Mouse (Mus musculus) heart, embryonic 15.5 days (tissue): Measurements from ENCODE around the gene Olfr805. TPM values are rescaled to one million over a fixed set of nuclear protein-coding genes. Genes with fewer than 3 reads are reported as not detected.

ENCODE experiments used
- microRNA-seq: library from miRNA; unstranded; fragments of <30 nt; microRNA quantifications from one replicate; pipeline ENCODE4, GENCODE M21; 2016
- polyA plus RNA-seq: library from polyadenylated mRNA; unstranded; fragments of >200 nt; fragmentation: Nextera tagmentation; extraction: Ambion mirVana; gene quantifications from 2 replicates; pipeline ENCODE4 v1.2.1, GENCODE M21; 2015

The Olfr805 gene
- polyA plus RNA-seq, 1 experiment from 2014 or later = not detected

Small RNA genes within 50 kb of the gene (microRNA-seq; reads per million reads assigned to microRNA genes)
- not detected for gene Gm24485

Other genes starting within 250 kb of the Olfr805 start
- not detected in 2 replicates for gene Olfr789, start 244.6 kb downstream of the Olfr805 start, polyA plus RNA-seq
- gene Olfr790, start 230.9 kb downstream of the Olfr805 start, polyA plus RNA-seq = not detected in 2 replicates
- not detected in 2 replicates for gene Olfr791, start 207.6 kb downstream of the Olfr805 start, polyA plus RNA-seq
- not detected in 2 replicates for gene Olfr792, start 190.2 kb downstream of the Olfr805 start, polyA plus RNA-seq
- not detected in 2 replicates for gene Olfr794, start 161.7 kb downstream of the Olfr805 start, polyA plus RNA-seq
- not detected in 2 replicates for gene Olfr796, start 116.8 kb downstream of the Olfr805 start, polyA plus RNA-seq
- not detected in 2 replicates for gene Olfr798, start 101.4 kb downstream of the Olfr805 start, polyA plus RNA-seq
- gene Olfr799, start 91.9 kb downstream of the Olfr805 start, polyA plus RNA-seq = not detected in 2 replicates
- gene Olfr800, start 71.7 kb downstream of the Olfr805 start, polyA plus RNA-seq = not detected in 2 replicates
- gene Olfr801, start 55.5 kb downstream of the Olfr805 start, polyA plus RNA-seq = not detected in 2 replicates
- not detected in 2 replicates for gene Olfr802, start 41.2 kb downstream of the Olfr805 start, polyA plus RNA-seq
- gene Olfr803, start 35.1 kb downstream of the Olfr805 start, polyA plus RNA-seq = not detected in 2 replicates
- not detected in 2 replicates for gene Olfr804, start 26.2 kb downstream of the Olfr805 start, polyA plus RNA-seq
- not detected in 2 replicates for gene Olfr806, start 12.5 kb upstream of the Olfr805 start, polyA plus RNA-seq
- not detected in 2 replicates for gene Olfr807, start 28.4 kb upstream of the Olfr805 start, polyA plus RNA-seq
- not detected in 2 replicates for gene Olfr808, start 36.1 kb upstream of the Olfr805 start, polyA plus RNA-seq
- not detected in 2 replicates for gene Olfr809, start 45.3 kb upstream of the Olfr805 start, polyA plus RNA-seq
- not detected in 2 replicates for gene Olfr810, start 65.5 kb upstream of the Olfr805 start, polyA plus RNA-seq
- not detected in 2 replicates for gene Olfr811, start 75.0 kb upstream of the Olfr805 start, polyA plus RNA-seq
- gene Olfr812, start 116.7 kb upstream of the Olfr805 start, polyA plus RNA-seq = not detected in 2 replicates
- not detected in 2 replicates for gene Olfr813, start 126.0 kb upstream of the Olfr805 start, polyA plus RNA-seq
- gene Olfr814, start 150.5 kb upstream of the Olfr805 start, polyA plus RNA-seq = not detected in 2 replicates
- gene Olfr815, start 176.5 kb upstream of the Olfr805 start, polyA plus RNA-seq = not detected in 2 replicates
- not detected in 2 replicates for gene Olfr816, start 186.2 kb upstream of the Olfr805 start, polyA plus RNA-seq
- gene Olfr818, start 219.7 kb upstream of the Olfr805 start, polyA plus RNA-seq = not detected in 2 replicates
- not detected in 2 replicates for gene Olfr819, start 237.9 kb upstream of the Olfr805 start, polyA plus RNA-seq
- gene Olfr247, start 246.8 kb upstream of the Olfr805 start, polyA plus RNA-seq = not detected in 2 replicates